Mouse (Mus musculus): ENCODE data around the gene Lin7a. TPM values are rescaled to one million over a fixed set of nuclear protein-coding genes. Genes with fewer than 3 reads are reported as not detected.

Lin7a gene
- not detected in 2 replicates for polyA plus RNA-seq (2012)

GRCm38 (mm10) chr10:107271321-107272130 is at the start of gene Lin7a:
Gene Lin7a, plus strand, starts transcription at chr10:107271686.
- Histone ChIP-seq H3K36me3 (ENCODE audit: control insufficient read depth) (no peaks in the 10 kb centered on the region), H3K9me3 (ENCODE audit: control insufficient read depth, low read length) (peaks cover 2% of the 10 kb centered on the region; the same call in 1 of the 2 replicates), H3K4me3 (replicated peaks) (peak within 1 kb of the TSS; percentile 54), H3K4me1 (ENCODE audit: control insufficient read depth) (no peaks in the 10 kb centered on the region), H3K27me3 (ENCODE audit: control insufficient read depth) (peaks cover 23% of the 10 kb centered on the region)
- TF ChIP-seq TAL1 (IDR thresholded peaks at IDR 0.05; ENCODE audit: low read length) (no peak), GATA1 (IDR thresholded peaks at IDR 0.05; ENCODE audit: low read length) (no peak)

DNA sequence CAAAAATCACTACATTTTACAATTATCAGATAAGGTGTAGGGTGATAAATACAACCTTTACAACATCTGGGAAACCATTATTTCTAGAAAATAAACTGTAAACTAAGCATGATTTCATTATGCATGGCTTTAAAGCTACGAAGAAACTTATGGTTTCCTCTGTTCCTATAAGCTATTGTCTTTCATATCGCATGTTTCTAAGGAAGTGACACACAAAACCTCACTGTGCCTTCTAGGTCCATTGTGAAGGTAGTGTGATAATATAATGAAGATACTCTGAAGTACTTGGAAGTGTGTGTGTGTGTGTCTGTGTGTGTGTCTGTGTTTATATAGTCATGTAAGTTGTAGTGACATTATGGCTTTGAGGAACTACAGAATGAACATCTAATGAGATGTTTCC is 49.8 kb upstream of the Lin7a start:
- Histone ChIP-seq H3K36me3 (ENCODE audit: control insufficient read depth) (no peaks in the 10 kb centered on the region), H3K4me1 (ENCODE audit: control insufficient read depth) (no peaks in the 10 kb centered on the region), H3K9me3 (ENCODE audit: control insufficient read depth, low read length) (peaks cover 7% of the 10 kb centered on the region), H3K27me3 (ENCODE audit: control insufficient read depth) (no peaks in the 10 kb centered on the region), H3K4me3 (replicated peaks) (no peak overlapping the region)
- TF ChIP-seq TAL1 (IDR thresholded peaks at IDR 0.05; ENCODE audit: low read length) (no peak), GATA1 (IDR thresholded peaks at IDR 0.05; ENCODE audit: low read length) (no peak)

DNA sequence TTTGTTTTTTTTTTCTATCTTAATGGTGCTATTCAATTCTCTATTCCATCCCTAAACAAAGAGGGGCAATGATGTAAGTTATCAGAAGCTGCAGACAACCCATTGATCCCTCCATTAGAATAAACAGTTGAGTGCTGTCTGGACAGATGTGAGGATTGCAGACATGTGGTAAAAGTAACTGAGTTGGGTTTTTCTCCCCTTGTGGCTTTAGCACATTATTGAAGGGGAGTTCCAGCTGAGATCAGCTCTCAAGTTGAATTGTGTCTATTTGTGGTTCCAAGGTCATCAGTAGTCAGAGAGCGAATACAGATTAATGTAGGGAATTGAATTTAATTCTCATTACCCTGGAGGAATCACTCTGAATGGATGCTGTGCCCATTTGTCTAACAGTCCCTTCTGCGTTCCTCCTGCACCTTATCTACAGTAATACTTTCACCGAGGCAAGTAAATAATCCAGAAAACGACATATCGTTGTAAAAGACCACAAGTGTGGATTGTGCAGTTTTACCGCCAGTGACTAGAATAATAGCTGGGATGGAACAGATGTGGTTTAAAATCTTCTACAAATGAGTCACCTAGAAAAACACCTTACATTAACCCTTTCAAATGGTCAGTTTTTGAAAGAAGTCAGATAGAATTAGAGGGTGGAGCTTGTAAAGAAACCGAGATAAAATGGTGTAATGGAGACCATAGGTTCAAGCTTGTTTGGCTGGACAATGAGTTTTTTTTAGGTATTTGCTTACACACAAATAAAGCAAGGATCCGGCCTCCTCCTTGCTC is 48.9 kb upstream of the Lin7a start:
- no peak for TF ChIP-seq TAL1 (IDR thresholded peaks at IDR 0.05; ENCODE audit: low read length)
- TF ChIP-seq GATA1 (IDR thresholded peaks at IDR 0.05; ENCODE audit: low read length): no peak
- H3K9me3 ChIP-seq (ENCODE audit: control insufficient read depth, low read length): peaks cover 7% of the 10 kb centered on the region
- H3K4me3 ChIP-seq (replicated peaks): no peak overlapping the region
- H3K4me1 ChIP-seq (ENCODE audit: control insufficient read depth): no peaks in the 10 kb centered on the region
- no peaks in the 10 kb centered on the region for H3K36me3 ChIP-seq (ENCODE audit: control insufficient read depth)
- no peaks in the 10 kb centered on the region for H3K27me3 ChIP-seq (ENCODE audit: control insufficient read depth)

DNA sequence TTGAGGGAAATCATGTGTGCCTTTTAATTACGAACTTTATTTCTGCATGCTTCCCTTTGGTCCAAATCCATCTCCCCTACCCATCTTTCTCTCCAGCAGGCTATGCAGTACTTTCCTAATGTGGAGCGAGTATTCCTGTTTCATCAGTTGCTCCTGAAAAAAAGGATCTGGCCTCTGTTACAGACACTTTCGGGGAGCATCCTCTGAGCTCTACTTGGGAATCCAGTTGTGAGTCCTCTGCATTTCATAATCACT is 48.4 kb upstream of the Lin7a start:
- Histone ChIP-seq H3K9me3 (ENCODE audit: control insufficient read depth, low read length) (peaks cover 7% of the 10 kb centered on the region), H3K36me3 (ENCODE audit: control insufficient read depth) (no peaks in the 10 kb centered on the region), H3K27me3 (ENCODE audit: control insufficient read depth) (no peaks in the 10 kb centered on the region), H3K4me1 (ENCODE audit: control insufficient read depth) (no peaks in the 10 kb centered on the region), H3K4me3 (replicated peaks) (no peak overlapping the region)
- TF ChIP-seq TAL1 (IDR thresholded peaks at IDR 0.05; ENCODE audit: low read length) (no peak), GATA1 (IDR thresholded peaks at IDR 0.05; ENCODE audit: low read length) (no peak)

- peaks cover 9% of the 10 kb centered on the region for H3K9me3 ChIP-seq (ENCODE audit: control insufficient read depth, low read length)
- TF ChIP-seq GATA1 (IDR thresholded peaks at IDR 0.05; ENCODE audit: low read length) (no peak), TAL1 (IDR thresholded peaks at IDR 0.05; ENCODE audit: low read length) (no peak)
- H3K27me3 ChIP-seq (ENCODE audit: control insufficient read depth): no peaks in the 10 kb centered on the region
- no peak overlapping the region for H3K4me3 ChIP-seq (replicated peaks)
- no peaks in the 10 kb centered on the region for H3K36me3 ChIP-seq (ENCODE audit: control insufficient read depth)
- H3K4me1 ChIP-seq (ENCODE audit: control insufficient read depth): no peaks in the 10 kb centered on the region
These were observed 47.7 kb upstream of the Lin7a start for GRCm38 (mm10) chr10:107223821-107224220.

DNA sequence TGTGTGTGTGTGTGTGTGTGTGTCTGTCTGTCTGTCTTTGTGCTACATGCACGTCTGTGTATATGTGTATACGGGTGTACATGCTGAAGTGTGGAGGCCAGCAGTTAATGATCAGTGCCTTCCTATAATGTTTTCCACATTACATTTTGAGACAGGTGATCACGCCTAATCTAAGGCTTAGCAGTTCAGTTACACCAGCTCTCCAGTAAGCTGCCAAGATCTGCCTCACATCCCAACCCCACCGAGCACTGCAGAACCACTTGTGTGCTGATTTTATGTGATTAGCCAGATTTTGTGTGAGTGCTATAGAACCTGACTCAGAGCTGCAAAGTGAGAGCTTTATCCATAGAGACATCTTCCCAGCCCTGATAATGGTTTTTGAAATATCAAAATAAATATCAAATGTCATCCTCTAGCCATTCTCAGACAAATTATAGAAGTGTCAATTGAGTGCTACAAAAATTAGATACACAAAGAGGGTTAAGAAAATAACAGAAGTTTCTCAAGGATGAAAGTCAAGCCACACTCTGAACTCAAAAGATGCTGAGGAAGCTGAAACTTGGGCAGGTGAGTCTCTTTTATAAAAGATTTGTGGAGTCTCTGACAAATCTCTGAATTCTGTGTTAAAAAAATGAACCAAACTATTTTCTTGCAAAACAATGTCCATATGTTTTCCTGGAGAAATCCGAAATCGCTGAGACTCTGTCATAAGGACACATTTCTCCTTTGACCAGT is 46.7 kb upstream of the Lin7a start:
- no peaks in the 10 kb centered on the region for H3K27me3 ChIP-seq (ENCODE audit: control insufficient read depth)
- no peak overlapping the region for H3K4me3 ChIP-seq (replicated peaks)
- no peak for TF ChIP-seq TAL1 (IDR thresholded peaks at IDR 0.05; ENCODE audit: low read length)
- no peak for TF ChIP-seq GATA1 (IDR thresholded peaks at IDR 0.05; ENCODE audit: low read length)

DNA sequence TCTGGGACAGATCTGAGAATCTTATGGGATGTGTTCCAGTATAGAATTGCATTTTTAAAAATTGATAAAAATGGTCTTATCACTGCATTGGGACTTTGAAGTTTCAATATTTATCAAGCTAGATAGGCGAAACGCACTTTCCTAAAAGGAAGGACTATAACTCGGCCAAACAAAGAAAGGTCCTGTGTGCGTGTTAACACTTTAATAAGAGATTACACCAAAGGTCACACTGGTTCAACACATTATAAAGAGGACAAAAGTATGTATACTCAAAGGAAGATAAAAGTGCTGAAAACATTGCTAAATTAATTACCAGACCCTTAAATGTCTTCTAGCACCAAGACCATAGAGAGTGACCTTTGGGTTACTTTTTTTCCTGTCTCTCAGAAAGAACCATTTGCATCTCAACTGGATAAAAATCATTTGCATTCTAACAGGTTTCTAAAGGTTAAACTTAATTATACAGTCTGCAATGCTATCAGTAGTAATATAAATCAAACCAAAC is 46.1 kb upstream of the Lin7a start:
- peaks cover 5% of the 10 kb centered on the region for H3K9me3 ChIP-seq (ENCODE audit: control insufficient read depth, low read length)
- no peaks in the 10 kb centered on the region for H3K36me3 ChIP-seq (ENCODE audit: control insufficient read depth)
- no peak overlapping the region for H3K4me3 ChIP-seq (replicated peaks)
- H3K27me3 ChIP-seq (ENCODE audit: control insufficient read depth): no peaks in the 10 kb centered on the region
- TF ChIP-seq GATA1 (IDR thresholded peaks at IDR 0.05; ENCODE audit: low read length) (no peak), TAL1 (IDR thresholded peaks at IDR 0.05; ENCODE audit: low read length) (no peak)
- no peaks in the 10 kb centered on the region for H3K4me1 ChIP-seq (ENCODE audit: control insufficient read depth)

More for the DNA sequence above, 46.7 kb upstream of the Lin7a start:
- Histone ChIP-seq H3K9me3 (ENCODE audit: control insufficient read depth, low read length) (peaks cover 5% of the 10 kb centered on the region), H3K36me3 (ENCODE audit: control insufficient read depth) (no peaks in the 10 kb centered on the region), H3K4me1 (ENCODE audit: control insufficient read depth) (no peaks in the 10 kb centered on the region)

- peaks cover 5% of the 10 kb centered on the region; the same call in 1 of the 2 replicates for H3K9me3 ChIP-seq (ENCODE audit: control insufficient read depth, low read length)
These were observed 45.6 kb upstream of the Lin7a start for GRCm38 (mm10) chr10:107225871-107226270.

DNA sequence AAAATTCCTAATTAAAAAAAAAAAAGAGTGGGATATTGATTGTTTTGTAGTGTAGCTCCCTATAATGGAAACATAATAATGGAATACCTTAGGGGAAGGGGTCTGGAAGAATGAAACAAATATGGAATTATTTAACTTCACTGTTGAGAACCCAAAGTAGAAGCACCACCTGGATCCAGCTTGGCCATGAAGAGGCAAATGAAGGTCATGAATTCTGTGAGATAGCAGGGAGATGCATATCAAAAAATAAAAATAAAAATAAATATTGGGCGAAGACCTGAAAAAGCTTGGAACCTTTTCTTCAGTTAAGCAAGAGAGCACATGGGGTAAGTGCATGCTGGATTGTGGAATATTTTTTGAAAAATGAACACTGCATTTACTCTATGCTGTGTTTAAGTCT is 43.6 kb upstream of the Lin7a start:
- H3K27me3 ChIP-seq (ENCODE audit: control insufficient read depth): no peaks in the 10 kb centered on the region
- H3K36me3 ChIP-seq (ENCODE audit: control insufficient read depth): no peaks in the 10 kb centered on the region
- H3K4me3 ChIP-seq (replicated peaks): no peak overlapping the region
- peaks cover 8% of the 10 kb centered on the region for H3K9me3 ChIP-seq (ENCODE audit: control insufficient read depth, low read length)
- no peaks in the 10 kb centered on the region for H3K4me1 ChIP-seq (ENCODE audit: control insufficient read depth)
- no peak for TF ChIP-seq TAL1 (IDR thresholded peaks at IDR 0.05; ENCODE audit: low read length)
- TF ChIP-seq GATA1 (IDR thresholded peaks at IDR 0.05; ENCODE audit: low read length): no peak

More at GRCm38 (mm10) chr10:107225871-107226270, 45.6 kb upstream of the Lin7a start:
- Histone ChIP-seq H3K4me3 (replicated peaks) (no peak overlapping the region), H3K4me1 (ENCODE audit: control insufficient read depth) (no peaks in the 10 kb centered on the region), H3K27me3 (ENCODE audit: control insufficient read depth) (no peaks in the 10 kb centered on the region), H3K36me3 (ENCODE audit: control insufficient read depth) (no peaks in the 10 kb centered on the region)
- TF ChIP-seq GATA1 (IDR thresholded peaks at IDR 0.05; ENCODE audit: low read length) (no peak), TAL1 (IDR thresholded peaks at IDR 0.05; ENCODE audit: low read length) (no peak)

Measured in erythroblast, embryonic 14.5 days (primary cell).